Mouse (Mus musculus) hindbrain, embryonic 15.5 days (tissue): ENCODE data around the gene Dnmt3l. TPM values are rescaled to one million over a fixed set of nuclear protein-coding genes. Genes with fewer than 3 reads are reported as not detected.
"Not testable (repeated sequence)": the region's sequence is repeated elsewhere in the genome, so short reads cannot be mapped to it uniquely, and the experiment has no call there.

Source experiments
- ATAC-seq: fragments of 200-750 bp; cut with Nextera tagmentation; 2 replicates; pipeline ENCODE4 v1.8.0; 2017; ENCODE audit warnings: low read depth, moderate number of reproducible peaks, moderate TSS enrichment; ENCODE audit not compliant: low FRiP score
- H3K27ac ChIP-seq: fragments of 300-500 bp; sonication (generic); replicated peaks from 2 replicates; pipeline ENCODE4 v1.5.1; 2015; ENCODE audit warnings: mild to moderate bottlenecking, inconsistent platforms
- H3K27me3 ChIP-seq: fragments of 300-500 bp; sonication (generic); 2 replicates; pipeline ENCODE4 v1.6.1; 2015; ENCODE audit warnings: control low read depth, inconsistent platforms
- H3K36me3 ChIP-seq: fragments of 300-500 bp; sonication (generic); 2 replicates; pipeline ENCODE4 v1.6.1; 2015; ENCODE audit warnings: control low read depth, inconsistent platforms
- H3K4me1 ChIP-seq: fragments of 300-500 bp; sonication (generic); replicated peaks from 2 replicates; pipeline ENCODE4 v1.6.1; 2015; ENCODE audit warnings: control low read depth, inconsistent platforms
- H3K4me2 ChIP-seq: fragments of 300-500 bp; sonication (generic); 2 replicates; pipeline ENCODE4 v1.6.1; 2015; ENCODE audit warnings: moderate library complexity, mild to moderate bottlenecking, inconsistent platforms
- H3K4me3 ChIP-seq: fragments of 300-500 bp; sonication (generic); 2 replicates; pipeline ENCODE4 v1.5.1; 2015; ENCODE audit warnings: mild to moderate bottlenecking, inconsistent platforms
- H3K9ac ChIP-seq: fragments of 300-500 bp; sonication (generic); 2 replicates; pipeline ENCODE4 v1.6.1; 2015; ENCODE audit warnings: inconsistent platforms
- H3K9me3 ChIP-seq: fragments of 300-500 bp; sonication (generic); 2 replicates; pipeline ENCODE4 v1.6.1; 2016; ENCODE audit warnings: control low read depth, inconsistent platforms
- WGBS: fragments of 180-500 bp; shearing (Covaris S2); methylation state at CpG from one replicate; pipeline ENCODE4 v1.1.7; 2015; 5-methylcytosine and 5-hydroxymethylcytosine counted together
- polyA plus RNA-seq: library from polyadenylated mRNA; unstranded; fragments of >200 nt; fragmentation: Nextera tagmentation; extraction: Ambion mirVana; gene quantifications from 2 replicates; pipeline ENCODE4 v1.2.1, GENCODE M21; 2015

The Dnmt3l gene
- polyA plus RNA-seq, 1 experiment from 2014 or later = not detected

GRCm38 (mm10) chr10:78011116-78011515, 30.6 kb upstream of the Dnmt3l start:
- not testable (repeated sequence) for H3K4me3 ChIP-seq, H3K27me3 ChIP-seq, H3K4me2 ChIP-seq, ATAC-seq, H3K27ac ChIP-seq, H3K9ac ChIP-seq, H3K36me3 ChIP-seq, H3K9me3 ChIP-seq
- WGBS = 95% methylated on average over 5 of the region's 5 CpGs
- peaks cover 33% of the 10 kb centered on the region for H3K4me1 ChIP-seq

GRCm38 (mm10) chr10:78012661-78013495, 28.9 kb upstream of the Dnmt3l start:
- Histone ChIP-seq H3K27ac (no peak overlapping the region), H3K4me3 (no peak overlapping the region), H3K4me2 (no peak overlapping the region), H3K27me3 (0 out of 2 replicates have a peak, but pooled peaks cover 2% of the 10 kb centered on the region), H3K9ac (no peak overlapping the region), H3K4me1 (peaks cover 15% of the 10 kb centered on the region), H3K9me3 (no peaks in the 10 kb centered on the region), H3K36me3 (no peaks in the 10 kb centered on the region)
- ATAC-seq = no peak
- 94% methylated on average over 18 of the region's 18 CpGs for WGBS

- H3K4me2 ChIP-seq = no peak overlapping the region
- H3K27ac ChIP-seq = no peak overlapping the region
- peaks cover 4% of the 10 kb centered on the region; the same call in 1 of the 2 replicates for H3K4me1 ChIP-seq
- WGBS = 96% methylated on average over 1 of the region's 1 CpGs
- H3K9me3 ChIP-seq = no peaks in the 10 kb centered on the region
- ATAC-seq = no peak
- 0 out of 2 replicates have a peak, but pooled peaks cover 2% of the 10 kb centered on the region for H3K27me3 ChIP-seq
- no peak overlapping the region for H3K4me3 ChIP-seq
- H3K36me3 ChIP-seq = no peaks in the 10 kb centered on the region
- H3K9ac ChIP-seq = no peak overlapping the region
These were observed 26.3 kb upstream of the Dnmt3l start for GRCm38 (mm10) chr10:78015489-78015888.

- WGBS = 52% methylated on average over 5 of the region's 5 CpGs
- no peak for ATAC-seq
- Histone ChIP-seq H3K9ac (no peak overlapping the region), H3K27ac (no peak overlapping the region), H3K4me1 (0 out of 2 replicates have a peak, but pooled peaks cover 2% of the 10 kb centered on the region), H3K27me3 (no peaks in the 10 kb centered on the region), H3K36me3 (no peaks in the 10 kb centered on the region), H3K4me2 (no peak overlapping the region), H3K9me3 (no peaks in the 10 kb centered on the region), H3K4me3 (no peak overlapping the region)
These were observed 25.4 kb upstream of the Dnmt3l start for GRCm38 (mm10) chr10:78016366-78016765.

GRCm38 (mm10) chr10:78018797-78019203, 22.9 kb upstream of the Dnmt3l start:
- no peaks in the 10 kb centered on the region for H3K36me3 ChIP-seq
- H3K27me3 ChIP-seq = no peaks in the 10 kb centered on the region
- no peak overlapping the region for H3K9ac ChIP-seq
- peak overlapping the region; percentile 36 for H3K4me3 ChIP-seq
- no peak overlapping the region for H3K27ac ChIP-seq
- WGBS = 20% methylated on average over 19 of the region's 19 CpGs
- peak; percentile 87 for ATAC-seq
- H3K9me3 ChIP-seq = no peaks in the 10 kb centered on the region
- peak overlapping the region; percentile 70 for H3K4me2 ChIP-seq
- 0 out of 2 replicates have a peak, but pooled peaks cover 2% of the 10 kb centered on the region for H3K4me1 ChIP-seq

- 0 out of 2 replicates have a peak, but pooled peaks cover 2% of the 10 kb centered on the region for H3K4me1 ChIP-seq
- no peak overlapping the region for H3K4me3 ChIP-seq
- H3K4me2 ChIP-seq = peak overlapping the region; percentile 70; the same call in 1 of the 2 replicates
- 82% methylated on average over 4 of the region's 4 CpGs for WGBS
- no peak overlapping the region for H3K9ac ChIP-seq
- no peaks in the 10 kb centered on the region for H3K36me3 ChIP-seq
- H3K27ac ChIP-seq = no peak overlapping the region
- ATAC-seq = peak; percentile 51; the same call in 1 of the 2 replicates
- H3K27me3 ChIP-seq = no peaks in the 10 kb centered on the region
- H3K9me3 ChIP-seq = no peaks in the 10 kb centered on the region
These were observed 22.5 kb upstream of the Dnmt3l start for GRCm38 (mm10) chr10:78019291-78019690.

- not testable (repeated sequence) for ATAC-seq, H3K9ac ChIP-seq
These were observed 21.8 kb upstream of the Dnmt3l start for GRCm38 (mm10) chr10:78019984-78020383.

GRCm38 (mm10) chr10:78025453-78025852, 16.3 kb upstream of the Dnmt3l start:
- H3K4me1 ChIP-seq, H3K9me3 ChIP-seq, H3K9ac ChIP-seq, ATAC-seq, H3K4me2 ChIP-seq, H3K36me3 ChIP-seq, H3K27me3 ChIP-seq, H3K4me3 ChIP-seq, H3K27ac ChIP-seq: not testable (repeated sequence)
- WGBS = 85% methylated on average over 6 of the region's 8 CpGs

More at GRCm38 (mm10) chr10:78019984-78020383, 21.8 kb upstream of the Dnmt3l start:
- H3K27ac ChIP-seq, H3K27me3 ChIP-seq, H3K9me3 ChIP-seq, H3K4me1 ChIP-seq, H3K4me2 ChIP-seq, H3K36me3 ChIP-seq, H3K4me3 ChIP-seq: not testable (repeated sequence)
- WGBS = 96% methylated on average over 7 of the region's 11 CpGs

GRCm38 (mm10) chr10:78028129-78028528, 13.6 kb upstream of the Dnmt3l start:
- H3K27me3 ChIP-seq = no peaks in the 10 kb centered on the region
- WGBS = 2% methylated on average over 5 of the region's 5 CpGs

GRCm38 (mm10) chr10:78029080-78029479, 12.7 kb upstream of the Dnmt3l start:
- ATAC-seq = no peak
- no peak overlapping the region for H3K4me3 ChIP-seq
- H3K4me1 ChIP-seq = no peaks in the 10 kb centered on the region
- H3K27me3 ChIP-seq = no peaks in the 10 kb centered on the region
- no peak overlapping the region for H3K4me2 ChIP-seq
- WGBS = 76% methylated on average over 1 of the region's 1 CpGs
- H3K9me3 ChIP-seq = no peaks in the 10 kb centered on the region
- H3K36me3 ChIP-seq = no peaks in the 10 kb centered on the region
- no peak overlapping the region for H3K27ac ChIP-seq
- H3K9ac ChIP-seq = no peak overlapping the region

More at GRCm38 (mm10) chr10:78028129-78028528, 13.6 kb upstream of the Dnmt3l start:
- no peak overlapping the region for H3K27ac ChIP-seq
- no peaks in the 10 kb centered on the region for H3K9me3 ChIP-seq
- no peak overlapping the region for H3K4me3 ChIP-seq
- H3K36me3 ChIP-seq = no peaks in the 10 kb centered on the region
- no peak overlapping the region for H3K9ac ChIP-seq
- no peak overlapping the region for H3K4me2 ChIP-seq
- peak; percentile 73 for ATAC-seq
- no peaks in the 10 kb centered on the region for H3K4me1 ChIP-seq

- WGBS = 79% methylated on average over 2 of the region's 2 CpGs
These were observed 9.8 kb upstream of the Dnmt3l start for GRCm38 (mm10) chr10:78031987-78032386.

GRCm38 (mm10) chr10:78037139-78037538, 4.6 kb upstream of the Dnmt3l start:
- H3K27ac ChIP-seq = no peak overlapping the region
- 91% methylated on average over 4 of the region's 4 CpGs for WGBS
- ATAC-seq = no peak

More at GRCm38 (mm10) chr10:78031987-78032386, 9.8 kb upstream of the Dnmt3l start:
- no peaks in the 10 kb centered on the region for H3K9me3 ChIP-seq
- no peak overlapping the region for H3K9ac ChIP-seq
- H3K27ac ChIP-seq = no peak overlapping the region
- H3K4me2 ChIP-seq = no peak overlapping the region
- ATAC-seq = no peak
- no peaks in the 10 kb centered on the region for H3K27me3 ChIP-seq
- H3K4me3 ChIP-seq = no peak overlapping the region
- no peaks in the 10 kb centered on the region for H3K36me3 ChIP-seq
- no peaks in the 10 kb centered on the region for H3K4me1 ChIP-seq

More at GRCm38 (mm10) chr10:78037139-78037538, 4.6 kb upstream of the Dnmt3l start:
- no peak overlapping the region for H3K4me3 ChIP-seq
- no peaks in the 10 kb centered on the region for H3K9me3 ChIP-seq
- no peaks in the 10 kb centered on the region for H3K36me3 ChIP-seq
- no peaks in the 10 kb centered on the region for H3K27me3 ChIP-seq
- H3K4me1 ChIP-seq = no peaks in the 10 kb centered on the region
- no peak overlapping the region for H3K4me2 ChIP-seq
- H3K9ac ChIP-seq = no peak overlapping the region
